Mouse (Mus musculus): ENCODE measurements at regions not wholly inside any gene's neighbourhood (a gene's known extent, or its start where the extent isn't known, plus 50 kb on each side); places are given as distances from the start of the nearest gene placed in this dataset.
A peak's percentile ranks its signal among the peaks of the same experiment; 100 is the strongest.

GRCm38 (mm10) chr15:63162881-63163549 is 682.0 kb downstream of the Gsdmc2 start:
- TF ChIP-seq GATA4 (IDR thresholded peaks at IDR 0.05; ENCODE audit: insufficient replicate concordance, low read length): no peak

GRCm38 (mm10) chr15:63123123-63123688 is 721.8 kb downstream of the Gsdmc2 start:
- TF ChIP-seq GATA4 (IDR thresholded peaks at IDR 0.05; ENCODE audit: insufficient replicate concordance, low read length): peak; percentile 21; the same call in 1 of the 2 replicates

- no peak for TF ChIP-seq GATA4 (IDR thresholded peaks at IDR 0.05; ENCODE audit: insufficient replicate concordance, low read length)
These were observed 732.1 kb downstream of the Gsdmc2 start for GRCm38 (mm10) chr15:63112918-63113317.

- TF ChIP-seq GATA4 (IDR thresholded peaks at IDR 0.05; ENCODE audit: insufficient replicate concordance, low read length): no peak
These were observed 744.9 kb downstream of the Gsdmc2 start for GRCm38 (mm10) chr15:63100093-63100492.

GRCm38 (mm10) chr15:63081972-63082371 is 763.0 kb downstream of the Gsdmc2 start:
- TF ChIP-seq GATA4 (IDR thresholded peaks at IDR 0.05; ENCODE audit: insufficient replicate concordance, low read length): no peak

- no peak for TF ChIP-seq GATA4 (IDR thresholded peaks at IDR 0.05; ENCODE audit: insufficient replicate concordance, low read length)
These were observed 765.2 kb downstream of the Gsdmc2 start for GRCm38 (mm10) chr15:63079825-63080224.

GRCm38 (mm10) chr15:63071921-63072320 is 773.1 kb downstream of the Gsdmc2 start:
- no peak for TF ChIP-seq GATA4 (IDR thresholded peaks at IDR 0.05; ENCODE audit: insufficient replicate concordance, low read length)

GRCm38 (mm10) chr15:63067126-63067525 is 777.9 kb downstream of the Gsdmc2 start:
- no peak for TF ChIP-seq GATA4 (IDR thresholded peaks at IDR 0.05; ENCODE audit: insufficient replicate concordance, low read length)

- TF ChIP-seq GATA4 (IDR thresholded peaks at IDR 0.05; ENCODE audit: insufficient replicate concordance, low read length): no peak
These were observed 778.9 kb downstream of the Gsdmc2 start for GRCm38 (mm10) chr15:63066020-63066439.

GRCm38 (mm10) chr15:63061891-63062290 is 783.1 kb downstream of the Gsdmc2 start:
- no peak for TF ChIP-seq GATA4 (IDR thresholded peaks at IDR 0.05; ENCODE audit: insufficient replicate concordance, low read length)

- no peak for TF ChIP-seq GATA4 (IDR thresholded peaks at IDR 0.05; ENCODE audit: insufficient replicate concordance, low read length)
These were observed 784.2 kb downstream of the Gsdmc2 start for GRCm38 (mm10) chr15:63060826-63061225.

- TF ChIP-seq GATA4 (IDR thresholded peaks at IDR 0.05; ENCODE audit: insufficient replicate concordance, low read length): no peak
These were observed 792.3 kb downstream of the Gsdmc2 start for GRCm38 (mm10) chr15:63052570-63053255.

- TF ChIP-seq GATA4 (IDR thresholded peaks at IDR 0.05; ENCODE audit: insufficient replicate concordance, low read length): no peak
These were observed 794.9 kb downstream of the Gsdmc2 start for GRCm38 (mm10) chr15:63050033-63050432.

GRCm38 (mm10) chr15:63042367-63042766 is 802.6 kb downstream of the Gsdmc2 start:
- TF ChIP-seq GATA4 (IDR thresholded peaks at IDR 0.05; ENCODE audit: insufficient replicate concordance, low read length): no peak

- TF ChIP-seq GATA4 (IDR thresholded peaks at IDR 0.05; ENCODE audit: insufficient replicate concordance, low read length): no peak
These were observed 808.7 kb downstream of the Gsdmc2 start for GRCm38 (mm10) chr15:63036241-63036640.

GRCm38 (mm10) chr15:63020826-63021225 is 824.2 kb downstream of the Gsdmc2 start:
- no peak for TF ChIP-seq GATA4 (IDR thresholded peaks at IDR 0.05; ENCODE audit: insufficient replicate concordance, low read length)
